Mouse (Mus musculus) liver, embryonic 14.5 days (tissue): Measurements from ENCODE around the gene Arid1a.

Experiments
- CTCF ChIP-seq: IDR thresholded peaks from 2 replicates; pipeline ENCODE4 v1.5.1; 2016; ENCODE audit warnings: antibody characterized with exemption, low read depth, control low read depth
- EP300 ChIP-seq: IDR thresholded peaks from 2 replicates; pipeline ENCODE4 v1.6.1; 2016; ENCODE audit warnings: antibody characterized with exemption, low read depth

DNA sequence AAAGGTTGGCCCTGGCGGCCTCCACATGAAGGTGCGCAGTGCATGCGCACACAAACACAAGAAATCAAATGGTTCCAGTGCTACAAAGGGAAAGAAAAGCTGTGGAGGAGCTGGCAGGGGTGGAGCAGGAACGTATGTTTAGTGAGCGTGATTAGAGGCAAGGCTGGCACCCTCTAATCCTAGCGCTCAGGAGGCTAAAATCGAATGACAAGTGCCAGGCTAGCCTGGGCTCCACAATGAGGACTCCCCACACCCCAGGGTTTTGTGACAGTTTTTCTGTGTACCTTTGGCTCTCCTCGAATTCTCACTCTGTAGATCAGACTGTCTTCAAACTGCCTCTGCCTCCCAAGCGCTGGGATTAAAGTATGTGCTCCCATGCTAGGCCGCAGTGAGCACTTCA lies 103.8 kb downstream of the Arid1a start:
- TF ChIP-seq CTCF: no peak
- TF ChIP-seq EP300: no peak
